Mouse (Mus musculus): Measurements from ENCODE around the gene Baat.
"Not testable (repeated sequence)": the region's sequence is repeated elsewhere in the genome, so short reads cannot be mapped to it uniquely, and the experiment has no call there.

Gene Baat

GRCm38 (mm10) chr4:49485442-49485841 lies 20.9 kb downstream of the Baat start:
- no peak for DNase-seq (ENCODE audit: low spot score)

GRCm38 (mm10) chr4:49480896-49481295 lies 25.5 kb downstream of the Baat start:
- no peak for DNase-seq (ENCODE audit: low spot score)

GRCm38 (mm10) chr4:49480104-49480760 lies 26.1 kb downstream of the Baat start:
- DNase-seq (ENCODE audit: low spot score), result no peak

GRCm38 (mm10) chr4:49479035-49479434 lies 27.3 kb downstream of the Baat start:
- not testable (repeated sequence) for DNase-seq (ENCODE audit: low spot score)

- peak; percentile 40 for DNase-seq (ENCODE audit: low spot score)
These were observed 28.1 kb downstream of the Baat start for GRCm38 (mm10) chr4:49478118-49478877.

- no peak for DNase-seq (ENCODE audit: low spot score)
These were observed 31.8 kb downstream of the Baat start for GRCm38 (mm10) chr4:49474583-49474982.

- no peak for DNase-seq (ENCODE audit: low spot score)
These were observed 32.8 kb downstream of the Baat start, which contains the start of gene Acnat1 for GRCm38 (mm10) chr4:49473435-49474100. TSS of gene Acnat1 (minus strand) at chr4:49473912.

- DNase-seq (ENCODE audit: low spot score), result no peak
These were observed 36.8 kb downstream of the Baat start for GRCm38 (mm10) chr4:49469435-49470151.

GRCm38 (mm10) chr4:49467360-49467759 lies 39.0 kb downstream of the Baat start:
- no peak for DNase-seq (ENCODE audit: low spot score)

- DNase-seq (ENCODE audit: low spot score), result no peak
These were observed 50.2 kb downstream of the Baat start for GRCm38 (mm10) chr4:49456171-49456570.

- no peak for DNase-seq (ENCODE audit: low spot score)
These were observed 54.4 kb downstream of the Baat start for GRCm38 (mm10) chr4:49451848-49452551.

GRCm38 (mm10) chr4:49451133-49451847 lies 55.1 kb downstream of the Baat start:
- not testable (repeated sequence) for DNase-seq (ENCODE audit: low spot score)

All from retina, embryonic 14.5 days (tissue).